ENCODE assay signal across 11 mouse cellular contexts in the genomic region with DNA sequence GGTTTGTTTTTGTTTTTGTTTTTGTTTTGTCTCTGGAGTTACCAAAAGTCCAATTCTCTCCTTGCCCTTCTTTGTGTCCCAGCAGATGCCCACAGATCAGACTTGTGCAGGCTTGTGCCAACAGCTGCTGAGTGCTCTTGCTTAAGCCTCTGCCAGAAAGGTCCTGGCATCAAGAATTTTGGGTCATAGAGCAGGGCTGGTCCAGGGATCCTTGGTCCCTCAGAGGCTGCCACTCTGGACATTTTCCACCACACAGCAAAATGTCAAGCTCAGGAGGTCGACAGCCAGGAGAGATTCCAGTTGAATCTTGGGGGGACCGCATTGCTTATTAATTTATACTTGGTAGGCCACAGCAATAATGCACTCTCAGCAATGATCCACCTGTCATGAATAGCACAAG.
"Had no signal": no experiment of that assay in that cellular context is flagged by ENCODE, and none has a peak within 500 bp of the region (broad histone marks: within the 10 kb centered on the region; RNA-seq: fewer than 3 reads in every experiment).

No protein-coding gene starts in this region.

- H3K27me3 ChIP-seq: liver, embryonic 15.5 days; neural tube, embryonic 13.5 days; stomach, embryonic 15.5 days had no signal

- H3K4me3 ChIP-seq: limb, embryonic 10.5 days; liver, embryonic 15.5 days; neural tube, embryonic 13.5 days; stomach, embryonic 15.5 days had no signal

- DNase-seq: kidney, postnatal 14 days; lung, adult 2 months; lung, postnatal 4 days; retina, postnatal 1 day; right cerebral cortex, postnatal 4 days; thymus, adult 2 months; thymus, postnatal 25 days had no signal

- H3K27ac ChIP-seq: limb, embryonic 10.5 days; liver, embryonic 15.5 days; neural tube, embryonic 13.5 days; stomach, embryonic 15.5 days had no signal

- H3K9ac ChIP-seq: liver, embryonic 15.5 days; neural tube, embryonic 13.5 days; stomach, embryonic 15.5 days had no signal

- H3K4me1 ChIP-seq: limb, embryonic 10.5 days; liver, embryonic 15.5 days; neural tube, embryonic 13.5 days; stomach, embryonic 15.5 days had no signal

- H3K36me3 ChIP-seq: limb, embryonic 10.5 days; liver, embryonic 15.5 days; neural tube, embryonic 13.5 days; stomach, embryonic 15.5 days had no signal
